Mouse (Mus musculus) embryo, embryonic 10.5 days (tissue): ENCODE results near the gene Abcb11.

Source experiments
- DNase-seq: peaks from one replicate; pipeline ENCODE4 v3.0.0-alpha.2; 2015; ENCODE audit warnings: low spot score

The Abcb11 gene

GRCm38 (mm10) chr2:69188732-69189131, 153.7 kb downstream of the Abcb11 start:
- no peak for DNase-seq
